Mouse (Mus musculus): ENCODE results near the gene A930033H14Rik.

- TF ChIP-seq POLR2A (IDR thresholded peaks at IDR 0.05; ENCODE audit: extremely low read depth, insufficient read depth, low read length) (no peak), CTCF (IDR thresholded peaks at IDR 0.05; ENCODE audit: extremely low read depth, insufficient read depth, low read length) (no peak)
Measured at GRCm38 (mm10) chr10:69211560-69211959, 1.3 kb downstream of the A930033H14Rik start.

Data from cortical plate, adult 2 months (tissue).